Mouse (Mus musculus) hindbrain, embryonic 11.5 days (tissue): ENCODE measurements around the gene Numb. TPM values are rescaled to one million over a fixed set of nuclear protein-coding genes. Genes with fewer than 3 reads are reported as not detected.
A peak's percentile ranks its signal among the peaks of the same experiment; 100 is the strongest.

ENCODE experiments used
- ATAC-seq: fragments of 200-750 bp; cut with Nextera tagmentation; 2 replicates; pipeline ENCODE4 v1.8.0; 2017; ENCODE audit warnings: mild to moderate bottlenecking, moderate TSS enrichment, moderate library complexity; ENCODE audit not compliant: low FRiP score
- DNase-seq: peaks from one replicate; pipeline ENCODE4 v3.0.0-alpha.2; 2015; ENCODE audit warnings: low spot score
- H3K27ac ChIP-seq: fragments of 300-500 bp; sonication (generic); 2 replicates; pipeline ENCODE4 v1.5.1; 2014; ENCODE audit warnings: mild to moderate bottlenecking, low read depth, low read length
- H3K27me3 ChIP-seq: fragments of 300-500 bp; sonication (generic); 2 replicates; pipeline ENCODE4 v1.6.1; 2014; ENCODE audit warnings: mild to moderate bottlenecking, low read length, moderate library complexity, mixed read lengths; ENCODE audit not compliant: control insufficient read depth, insufficient read depth
- H3K36me3 ChIP-seq: fragments of 300-500 bp; sonication (generic); 2 replicates; pipeline ENCODE4 v1.6.1; 2014; ENCODE audit warnings: mild to moderate bottlenecking, low read length, moderate library complexity, mixed read lengths; ENCODE audit not compliant: control insufficient read depth, insufficient read depth
- H3K4me1 ChIP-seq: fragments of 300-500 bp; sonication (generic); replicated peaks from 2 replicates; pipeline ENCODE4 v1.6.1; 2014; ENCODE audit warnings: low read length, mixed read lengths; ENCODE audit not compliant: control insufficient read depth, insufficient read depth
- H3K4me2 ChIP-seq: fragments of 300-500 bp; sonication (generic); replicated peaks from 2 replicates; pipeline ENCODE4 v1.6.1; 2014; ENCODE audit warnings: mild to moderate bottlenecking, low read depth, low read length
- H3K4me3 ChIP-seq: fragments of 300-500 bp; sonication (generic); 2 replicates; pipeline ENCODE4 v1.5.1; 2014; ENCODE audit warnings: low read depth, low read length
- H3K9ac ChIP-seq: fragments of 300-500 bp; sonication (generic); 2 replicates; pipeline ENCODE4 v1.6.1; 2014; ENCODE audit warnings: low read depth, low read length
- H3K9me3 ChIP-seq: fragments of 300-500 bp; sonication (generic); 2 replicates; pipeline ENCODE4 v1.6.1; 2016; ENCODE audit warnings: low read length; ENCODE audit not compliant: control insufficient read depth
- WGBS: fragments of 180-500 bp; shearing (Covaris S2); extraction: QIAGEN DNeasy Blood & Tissue Kit; methylation state at CpG from one replicate; pipeline ENCODE4 v1.1.7; 2014; 5-methylcytosine and 5-hydroxymethylcytosine counted together
- polyA plus RNA-seq: library from polyadenylated mRNA; unstranded; fragments of >200 nt; fragmentation: Nextera tagmentation; extraction: Ambion mirVana; gene quantifications from 2 replicates; pipeline ENCODE4 v1.2.1, GENCODE M21; 2014

The Numb gene
- polyA plus RNA-seq, 1 experiment from 2014 or later = 31.0 TPM

DNA sequence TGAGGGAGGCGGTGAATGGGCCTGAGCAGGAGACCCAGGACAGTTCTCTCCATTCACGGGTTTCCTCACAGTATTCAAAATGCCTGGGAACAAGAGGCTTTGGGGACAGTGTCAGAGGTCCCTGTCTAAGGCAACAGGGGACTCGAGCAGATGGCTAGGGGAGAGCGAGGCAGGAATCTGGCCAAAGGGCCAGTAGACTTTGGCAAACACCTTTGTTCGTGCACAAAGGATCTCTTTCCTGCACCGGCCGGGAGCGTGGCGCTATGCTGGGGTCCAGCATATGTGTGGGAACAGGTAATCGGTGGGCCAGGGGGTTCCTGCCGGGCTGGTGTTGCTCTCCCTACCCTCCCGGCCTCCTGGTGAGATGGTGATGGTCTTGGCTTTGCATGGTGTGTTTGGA lies 146.1 kb downstream of the Numb start:
- Histone ChIP-seq H3K27ac (no peak overlapping the region), H3K27me3 (no peaks in the 10 kb centered on the region), H3K4me2 (no peak overlapping the region), H3K9me3 (no peaks in the 10 kb centered on the region), H3K4me1 (peaks cover 2% of the 10 kb centered on the region; the same call in 1 of the 2 replicates), H3K36me3 (no peaks in the 10 kb centered on the region), H3K9ac (no peak overlapping the region), H3K4me3 (no peak overlapping the region)
- no peak for ATAC-seq
- DNase-seq = no peak
- WGBS = 65% methylated on average over 12 of the region's 12 CpGs

DNA sequence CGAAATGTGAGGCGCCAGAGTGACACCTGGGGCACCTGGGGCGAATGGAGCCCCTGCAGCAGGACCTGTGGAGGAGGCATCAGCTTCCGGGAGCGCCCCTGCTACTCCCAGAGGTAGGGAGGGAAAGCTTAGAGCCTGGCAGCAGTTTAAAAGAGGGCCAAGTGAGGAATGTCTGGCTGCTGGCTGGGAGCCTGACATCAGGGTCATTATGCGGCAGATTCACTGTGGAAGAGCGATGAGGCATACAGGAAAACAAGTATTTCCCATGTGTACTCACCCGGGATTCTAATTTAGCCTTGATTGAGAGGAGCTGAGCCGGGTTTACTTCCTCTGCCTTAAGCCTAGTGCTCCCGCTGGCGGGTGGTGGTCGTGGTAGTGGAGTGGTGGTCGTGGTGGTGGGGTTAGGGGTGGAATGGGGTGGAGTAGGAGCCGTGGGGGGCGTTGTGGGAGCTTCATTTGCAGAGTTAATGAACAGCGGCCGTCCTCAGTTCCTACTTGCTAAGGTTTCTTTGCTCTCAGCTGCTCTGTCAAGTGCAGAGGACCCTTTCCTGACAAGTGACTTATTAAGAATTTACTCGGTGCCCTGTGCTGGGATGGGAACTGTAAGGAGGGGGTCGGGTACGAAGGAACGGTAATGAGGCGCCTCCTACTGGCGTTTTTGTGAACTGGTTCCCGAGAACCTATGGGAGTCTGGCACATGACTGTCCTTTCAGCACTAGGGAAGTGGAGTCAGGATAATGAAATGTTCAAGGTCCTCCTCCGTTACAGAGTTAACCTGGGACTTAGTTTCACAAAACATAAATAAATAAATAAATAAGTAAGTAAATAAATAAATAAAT lies 151.1 kb downstream of the Numb start:
- Histone ChIP-seq H3K9me3 (no peaks in the 10 kb centered on the region), H3K27ac (no peak overlapping the region), H3K4me2 (peak overlapping the region; percentile 20), H3K36me3 (no peaks in the 10 kb centered on the region), H3K4me3 (no peak overlapping the region), H3K4me1 (peaks cover 9% of the 10 kb centered on the region; the same call in 1 of the 2 replicates), H3K27me3 (no peaks in the 10 kb centered on the region), H3K9ac (no peak overlapping the region)
- DNase-seq (peak; percentile 89), ATAC-seq (peak; percentile 33)
- 7% methylated on average over 25 of the region's 25 CpGs for WGBS

DNA sequence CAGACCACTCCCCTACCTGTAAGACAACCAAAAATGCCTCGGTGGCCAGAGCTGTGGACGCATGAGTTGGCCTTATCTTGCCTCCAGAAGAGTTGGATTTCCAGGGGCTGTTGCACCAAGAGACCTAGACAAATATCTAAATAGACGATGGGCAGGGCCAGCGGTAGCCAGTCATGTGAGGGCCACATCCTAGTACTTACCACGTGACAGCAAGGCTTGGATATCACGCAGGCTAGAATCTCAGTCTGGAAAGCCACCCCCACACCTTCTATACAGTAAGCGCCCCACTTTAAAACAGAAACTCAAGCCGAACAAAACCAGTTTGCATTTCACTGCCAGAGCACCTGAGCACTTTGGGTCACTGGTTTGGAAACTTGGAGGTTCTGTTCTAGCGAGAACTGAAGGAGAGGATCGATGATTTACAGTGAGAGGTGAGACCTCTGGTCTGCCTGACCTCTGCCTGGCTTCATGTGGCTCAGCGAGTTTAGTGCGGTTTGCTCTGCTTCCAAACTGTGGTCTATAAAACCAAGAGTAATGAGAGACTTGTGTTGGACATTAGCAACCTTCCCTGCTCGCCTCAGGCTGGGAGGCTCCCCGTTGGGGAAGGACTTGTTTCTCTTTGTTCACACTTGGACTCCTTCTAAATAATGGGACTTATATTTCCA lies 153.4 kb downstream of the Numb start:
- DNase-seq = no peak
- H3K27me3 ChIP-seq = no peaks in the 10 kb centered on the region
- no peak overlapping the region for H3K27ac ChIP-seq
- H3K4me1 ChIP-seq = peaks cover 16% of the 10 kb centered on the region; the same call in 1 of the 2 replicates
- 84% methylated on average over 14 of the region's 14 CpGs for WGBS
- H3K4me3 ChIP-seq = no peak overlapping the region
- no peaks in the 10 kb centered on the region for H3K36me3 ChIP-seq
- no peak for ATAC-seq
- H3K9ac ChIP-seq = no peak overlapping the region
- no peaks in the 10 kb centered on the region for H3K9me3 ChIP-seq
- no peak overlapping the region for H3K4me2 ChIP-seq

DNA sequence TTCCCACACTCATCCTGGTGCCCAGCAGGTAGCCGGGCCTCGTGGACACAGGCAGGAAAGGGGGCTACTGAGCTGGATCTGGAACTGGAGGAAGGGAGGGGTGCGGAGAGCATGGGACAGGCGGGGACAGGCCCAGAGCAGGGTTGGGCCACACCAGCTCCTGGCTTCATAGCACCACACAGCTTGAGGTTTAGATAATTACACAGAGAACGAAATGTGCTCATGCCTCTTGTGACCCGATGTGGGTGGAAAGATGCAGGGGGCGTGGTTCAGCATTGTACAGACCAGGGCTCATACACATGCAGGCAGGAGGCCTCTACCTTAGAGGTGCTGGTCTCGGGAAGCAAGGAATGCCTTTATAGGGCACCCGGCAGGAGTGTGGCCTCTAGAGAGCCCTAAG lies 153.9 kb downstream of the Numb start:
- no peaks in the 10 kb centered on the region for H3K27me3 ChIP-seq
- H3K4me2 ChIP-seq = no peak overlapping the region
- no peaks in the 10 kb centered on the region for H3K9me3 ChIP-seq
- H3K9ac ChIP-seq = no peak overlapping the region
- no peak overlapping the region for H3K27ac ChIP-seq
- ATAC-seq (no peak), DNase-seq (no peak)
- peaks cover 16% of the 10 kb centered on the region; the same call in 1 of the 2 replicates for H3K4me1 ChIP-seq
- H3K36me3 ChIP-seq = no peaks in the 10 kb centered on the region
- WGBS = 65% methylated on average over 9 of the region's 9 CpGs
- H3K4me3 ChIP-seq = no peak overlapping the region

DNA sequence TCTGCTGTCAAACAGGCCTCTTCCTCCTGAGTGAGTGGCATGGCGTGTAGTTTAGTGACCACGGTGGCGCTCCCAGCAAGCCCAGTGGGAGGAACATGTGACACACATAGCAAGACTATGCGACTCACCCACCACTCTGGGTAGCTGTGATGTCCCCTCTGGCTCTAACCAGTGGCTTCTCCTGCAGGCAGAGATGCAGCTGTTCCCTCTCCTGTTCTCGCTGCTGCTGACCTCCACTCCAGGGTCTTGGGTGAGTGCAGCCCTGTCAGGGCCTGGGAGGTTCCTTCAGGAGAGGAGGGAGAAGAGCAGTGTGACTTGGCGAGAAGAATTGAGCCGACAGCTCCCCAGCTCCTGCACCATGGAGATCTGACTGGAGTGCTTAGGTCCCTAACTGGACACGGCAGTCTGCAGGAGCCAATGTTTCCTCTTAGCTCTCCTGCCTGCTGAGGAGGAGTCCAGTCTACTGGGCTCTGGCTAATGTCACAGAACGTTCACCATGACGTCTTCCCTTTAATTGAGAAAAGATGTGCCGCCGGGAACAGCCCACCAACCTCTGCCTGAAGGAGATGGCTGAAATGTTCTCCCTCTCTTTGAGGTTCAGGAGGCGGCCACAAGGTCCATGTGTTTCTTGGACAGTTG lies 155.7 kb downstream of the Numb start:
- Histone ChIP-seq H3K4me2 (no peak overlapping the region), H3K27ac (no peak overlapping the region), H3K27me3 (no peaks in the 10 kb centered on the region), H3K4me3 (no peak overlapping the region), H3K4me1 (peaks cover 16% of the 10 kb centered on the region; the same call in 1 of the 2 replicates), H3K36me3 (no peaks in the 10 kb centered on the region), H3K9me3 (no peaks in the 10 kb centered on the region), H3K9ac (no peak overlapping the region)
- ATAC-seq (no peak), DNase-seq (no peak)
- WGBS = 76% methylated on average over 13 of the region's 13 CpGs

DNA sequence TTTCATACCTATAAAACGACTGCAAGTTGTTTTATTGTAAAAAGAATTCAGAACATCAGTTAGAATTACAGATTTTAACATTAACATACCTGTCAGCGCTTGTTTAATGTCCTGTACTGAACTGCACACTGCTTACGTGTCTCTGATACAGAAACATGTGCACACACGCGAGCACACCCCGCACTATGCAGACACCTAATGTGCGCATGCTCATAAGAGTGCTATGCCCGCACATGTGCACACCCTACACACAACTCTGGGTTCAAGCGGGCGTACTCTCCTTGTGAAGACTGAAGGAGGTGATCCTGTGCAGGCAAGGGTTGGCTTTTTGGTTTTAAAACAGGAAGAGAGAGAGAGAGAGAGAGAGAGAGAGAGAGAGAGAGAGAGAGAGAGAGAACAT lies 157.2 kb downstream of the Numb start:
- ATAC-seq = no peak
- WGBS = 79% methylated on average over 10 of the region's 10 CpGs
- DNase-seq = no peak
- H3K4me2 ChIP-seq = no peak overlapping the region
- H3K9me3 ChIP-seq = no peaks in the 10 kb centered on the region
- no peak overlapping the region for H3K27ac ChIP-seq
- H3K27me3 ChIP-seq = no peaks in the 10 kb centered on the region
- H3K4me3 ChIP-seq = no peak overlapping the region
- no peaks in the 10 kb centered on the region for H3K36me3 ChIP-seq
- H3K9ac ChIP-seq = no peak overlapping the region
- peaks cover 9% of the 10 kb centered on the region; the same call in 1 of the 2 replicates for H3K4me1 ChIP-seq

DNA sequence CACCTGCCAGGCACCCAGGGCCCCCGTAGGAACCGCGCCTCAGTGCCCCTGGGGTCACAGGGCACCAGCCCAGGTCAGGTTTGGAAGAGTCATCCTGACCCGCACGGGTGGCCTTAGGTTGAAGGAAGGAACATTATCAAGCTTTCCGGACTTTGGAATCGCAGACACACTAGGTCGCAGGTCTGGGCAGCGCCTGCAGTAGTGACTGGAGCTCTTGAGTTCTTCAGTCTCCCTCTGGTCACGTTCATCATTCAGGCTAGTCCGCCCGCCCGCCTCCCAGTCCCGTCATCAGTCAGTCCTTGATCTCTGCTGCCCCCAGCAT lies 157.7 kb downstream of the Numb start:
- Histone ChIP-seq H3K27me3 (no peaks in the 10 kb centered on the region), H3K9me3 (no peaks in the 10 kb centered on the region), H3K27ac (no peak overlapping the region), H3K36me3 (no peaks in the 10 kb centered on the region), H3K4me2 (peak overlapping the region; percentile 40), H3K4me1 (peaks cover 9% of the 10 kb centered on the region; the same call in 1 of the 2 replicates), H3K9ac (0 out of 2 replicates have a peak overlapping the region, but pooled peaks have one; percentile 11), H3K4me3 (peak overlapping the region; percentile 13)
- no peak for ATAC-seq
- WGBS = 8% methylated on average over 14 of the region's 14 CpGs
- DNase-seq = peak; percentile 33

DNA sequence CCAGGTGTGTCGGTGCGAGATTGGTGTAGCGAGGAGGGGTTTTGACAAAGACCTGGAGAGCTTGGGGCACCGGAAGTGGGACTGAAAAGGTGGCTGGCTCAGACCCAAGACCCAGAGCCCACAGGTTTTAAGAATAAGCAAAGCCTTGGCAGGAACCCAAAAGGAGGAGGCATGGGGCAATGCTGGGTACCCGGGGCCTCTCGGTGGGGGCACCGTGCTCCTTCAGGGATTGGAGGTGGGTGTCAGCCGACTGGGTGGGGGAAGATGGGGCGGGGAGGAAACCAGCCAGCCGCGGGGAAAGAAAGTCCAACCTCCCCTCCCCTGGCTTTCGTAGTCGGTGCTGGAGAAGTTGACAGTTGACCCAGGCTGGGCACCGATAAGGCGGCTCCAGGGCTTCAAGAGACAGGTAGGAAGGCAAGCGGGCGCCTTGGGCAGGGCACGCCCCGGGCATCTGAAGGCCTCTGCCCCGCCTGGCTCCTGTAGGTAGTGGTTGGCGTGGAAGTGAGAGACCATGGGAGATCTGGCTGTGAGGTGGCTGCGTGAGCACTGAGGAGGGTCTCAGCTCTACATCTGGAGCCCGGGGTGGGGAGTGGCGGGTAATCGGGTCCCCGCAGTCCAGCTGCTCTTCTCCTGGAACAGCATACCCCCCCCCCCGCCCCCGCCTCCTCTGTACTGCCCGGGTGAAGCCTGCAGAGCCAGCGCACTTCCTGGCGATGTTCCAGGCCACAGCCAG lies 158.3 kb downstream of the Numb start, which contains the start of gene Papln:
TSS of gene Papln (plus strand) at position 324 of the 733 bp plus-strand sequence.
- Histone ChIP-seq H3K4me3 (peak within 1 kb of the TSS; percentile 13), H3K27ac (no peak within 1 kb of the TSS), H3K4me1 (peaks cover 9% of the 10 kb centered on the region; the same call in 1 of the 2 replicates), H3K27me3 (no peaks in the 10 kb centered on the region), H3K4me2 (peak within 1 kb of the TSS; percentile 40), H3K9ac (0 out of 2 replicates have a peak within 1 kb of the TSS, but pooled peaks have one; percentile 11), H3K9me3 (no peaks in the 10 kb centered on the region), H3K36me3 (no peaks in the 10 kb centered on the region)
- ATAC-seq (no peak), DNase-seq (no peak)
- WGBS = 16% methylated on average over 27 of the region's 31 CpGs
